Mouse (Mus musculus): ENCODE data around the gene Gm20388.

DNA sequence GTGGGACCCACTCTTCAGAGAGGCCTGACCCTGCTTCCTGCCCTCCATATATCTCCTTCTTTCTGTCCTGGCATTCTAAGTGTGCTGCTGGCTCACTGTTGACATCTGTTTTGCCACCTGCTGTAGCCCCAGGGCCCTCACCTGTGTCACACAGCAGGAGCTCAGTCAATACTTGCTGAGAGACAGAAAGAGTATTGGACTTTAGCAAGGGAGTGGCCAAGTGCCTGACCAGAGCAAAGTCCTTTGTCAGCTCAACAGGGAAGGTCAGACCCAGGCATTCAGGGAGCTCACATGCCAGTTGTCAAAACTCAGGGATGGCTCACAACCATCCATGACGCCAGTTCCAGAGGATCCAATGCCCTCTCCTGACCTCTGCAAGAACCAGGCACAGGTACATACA lies 4062.9 kb downstream of the Gm20388 start:
- TF ChIP-seq CTCF (IDR thresholded peaks at IDR 0.05; ENCODE audit: low read depth, low read length) (no peak), GATA1 (IDR thresholded peaks at IDR 0.05; ENCODE audit: borderline replicate concordance, low read length) (no peak)

Measured in G1E (cell line).